Mouse (Mus musculus) fibroblast of lung, adult 2 months (primary cell): ENCODE results near the gene Bmp3.

Experiments used
- DNase-seq: peaks from one replicate; pipeline ENCODE4 v3.0.0-alpha.2; 2011; ENCODE audit warnings: low read depth

The Bmp3 gene

DNA sequence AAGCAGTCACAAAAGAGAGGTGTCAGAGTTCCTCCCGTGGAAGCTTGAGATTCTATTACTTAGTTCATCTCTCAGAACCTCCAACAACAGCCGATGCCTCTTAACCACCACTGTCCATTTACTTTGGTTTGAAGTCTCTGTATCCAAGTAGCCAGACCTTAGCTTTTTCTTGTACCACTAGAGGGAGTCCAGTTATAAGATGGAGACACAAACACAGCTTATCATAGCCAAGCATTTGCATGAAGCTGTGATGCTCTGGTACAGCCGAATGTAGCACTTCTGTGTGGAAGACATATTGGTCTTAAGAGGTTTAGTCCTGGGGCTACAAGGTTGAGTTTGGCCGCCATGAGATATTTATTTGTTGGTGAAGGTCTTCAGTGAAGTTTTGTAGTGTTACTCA, 48.1 kb downstream of the Bmp3 start:
- DNase-seq = no peak

DNA sequence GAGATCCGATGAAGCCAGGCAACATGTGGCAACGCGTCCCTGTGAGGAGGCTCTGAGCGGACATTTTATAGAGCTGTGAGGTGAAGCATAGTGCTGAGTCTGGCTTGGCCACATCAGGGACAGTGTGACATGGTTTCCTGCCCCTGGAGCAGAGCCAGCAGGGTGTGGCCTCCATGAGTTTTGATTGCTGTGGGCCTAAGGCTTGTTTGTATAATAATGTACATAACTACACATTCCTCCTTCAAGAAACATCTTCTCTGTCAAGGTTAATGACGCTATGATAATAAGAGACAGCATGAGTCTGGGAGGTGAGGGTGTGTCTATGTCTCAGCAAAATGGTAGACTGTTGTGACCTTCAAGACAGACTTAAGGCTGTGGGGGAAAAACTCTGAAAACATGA, 64.5 kb downstream of the Bmp3 start:
- DNase-seq = no peak

DNA sequence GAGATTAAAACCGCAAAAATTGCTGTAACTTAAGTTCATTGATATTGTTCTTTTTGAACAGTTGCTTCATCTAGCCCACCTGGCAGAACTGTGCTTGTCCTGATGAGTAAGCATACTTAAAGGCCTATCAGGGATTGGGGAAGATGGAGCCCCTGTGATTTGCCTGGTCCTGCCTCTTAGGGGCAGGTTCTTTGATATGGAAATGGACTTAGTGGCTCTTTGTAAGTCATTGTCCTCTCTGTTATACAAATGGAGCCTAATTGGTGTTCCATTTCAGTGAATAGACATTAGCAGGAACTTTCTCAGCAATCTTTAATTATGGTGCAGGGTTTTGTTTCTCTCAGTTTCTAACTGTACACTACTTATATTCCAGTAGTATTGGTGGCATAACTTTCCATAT, 67.4 kb downstream of the Bmp3 start:
- no peak for DNase-seq

DNA sequence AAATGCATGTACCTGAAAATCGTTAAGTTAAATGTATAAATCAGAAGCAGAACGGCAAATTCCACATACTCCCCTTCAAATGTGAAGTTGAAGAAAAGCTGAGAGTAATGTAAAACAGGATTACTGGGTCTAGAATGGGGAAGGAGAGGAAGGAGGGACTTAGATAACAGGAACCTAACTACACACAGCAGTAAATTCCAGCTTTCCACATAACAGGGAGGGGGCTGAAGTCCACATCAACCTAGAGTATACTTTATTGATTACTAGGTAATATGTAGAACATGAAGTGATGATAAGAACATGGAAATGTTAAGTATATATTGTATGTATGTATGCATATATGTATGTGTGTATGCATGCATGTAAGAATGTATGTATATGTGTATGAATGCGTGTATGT, 68.7 kb downstream of the Bmp3 start:
- no peak for DNase-seq
